Mouse (Mus musculus): ENCODE measurements around the gene Ift46. TPM values are rescaled to one million over a fixed set of nuclear protein-coding genes. Genes with fewer than 3 reads are reported as not detected.
A peak's percentile ranks its signal among the peaks of the same experiment; 100 is the strongest.

Ift46 gene
- polyA plus RNA-seq, 1 experiment: 74.9 TPM

DNA sequence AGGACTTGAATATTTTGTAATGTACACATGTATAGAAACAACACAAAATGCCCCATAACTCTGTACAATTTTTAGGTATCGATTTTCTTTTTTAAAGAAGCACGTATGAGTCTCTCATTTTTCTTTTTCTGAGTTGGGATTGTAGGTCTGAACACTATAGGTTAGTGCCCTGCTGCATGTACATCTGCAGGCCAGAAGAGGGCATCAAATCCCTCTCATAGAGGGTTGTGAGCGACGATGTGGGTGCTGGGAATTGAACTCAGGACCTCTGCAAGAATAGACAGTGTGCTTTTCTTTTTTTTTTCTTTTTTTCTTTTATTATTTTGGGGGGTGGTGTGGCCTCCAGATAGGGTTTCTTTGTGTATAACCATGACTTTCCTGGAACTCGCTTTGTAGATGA is 3.7 kb downstream of the Ift46 start:
- Histone ChIP-seq H3ac (ENCODE audit: control insufficient read depth, insufficient read length) (no peak overlapping the region), H3K27me3 (ENCODE audit: control insufficient read depth, insufficient read depth, insufficient read length) (no peaks in the 10 kb centered on the region), H3K36me3 (ENCODE audit: control insufficient read depth, insufficient read depth) (peaks cover 6% of the 10 kb centered on the region), H3K4me2 (ENCODE audit: low read depth) (no peak overlapping the region), H3K4me3 (no peak overlapping the region), H3K79me2 (ENCODE audit: control insufficient read depth, insufficient read depth) (peaks cover 19% of the 10 kb centered on the region)
- TF ChIP-seq E2F4 (IDR thresholded peaks at IDR 0.05; ENCODE audit: insufficient read depth): no peak
- no peak for TF ChIP-seq MAX (IDR thresholded peaks at IDR 0.05; ENCODE audit: low read depth)
- no peak for TF ChIP-seq CEBPB (IDR thresholded peaks at IDR 0.05; ENCODE audit: insufficient read depth, poor library complexity, severe bottlenecking)
- TF ChIP-seq SRF (IDR thresholded peaks at IDR 0.05; ENCODE audit: control insufficient read depth, insufficient read length, low read depth): no peak
- TF ChIP-seq TCF12 (IDR thresholded peaks at IDR 0.05; ENCODE audit: insufficient read depth, poor library complexity, severe bottlenecking): no peak
- TF ChIP-seq POLR2AphosphoS2 (IDR thresholded peaks at IDR 0.05; ENCODE audit: insufficient read length, low read depth): no peak
- no peak for TF ChIP-seq MYOD1 (IDR thresholded peaks at IDR 0.05; ENCODE audit: control insufficient read depth in 1 of 3, insufficient read length in 2 of 3, low read depth in 2 of 3)
- no peak for TF ChIP-seq USF1 (IDR thresholded peaks at IDR 0.05; ENCODE audit: low read depth)
- TF ChIP-seq POLR2A (IDR thresholded peaks at IDR 0.05; ENCODE audit: insufficient read length, low read depth): no peak
- no peak for TF ChIP-seq TCF3 (IDR thresholded peaks at IDR 0.05; ENCODE audit: insufficient read length, low read depth)
- TF ChIP-seq REST (IDR thresholded peaks at IDR 0.05; ENCODE audit: insufficient read depth, insufficient read length): no peak
- no peak for TF ChIP-seq MYOG (IDR thresholded peaks at IDR 0.05; ENCODE audit: control insufficient read depth in 1 of 3, insufficient read depth in 1 of 3, insufficient read length in 2 of 3, low read depth in 2 of 3)

DNA sequence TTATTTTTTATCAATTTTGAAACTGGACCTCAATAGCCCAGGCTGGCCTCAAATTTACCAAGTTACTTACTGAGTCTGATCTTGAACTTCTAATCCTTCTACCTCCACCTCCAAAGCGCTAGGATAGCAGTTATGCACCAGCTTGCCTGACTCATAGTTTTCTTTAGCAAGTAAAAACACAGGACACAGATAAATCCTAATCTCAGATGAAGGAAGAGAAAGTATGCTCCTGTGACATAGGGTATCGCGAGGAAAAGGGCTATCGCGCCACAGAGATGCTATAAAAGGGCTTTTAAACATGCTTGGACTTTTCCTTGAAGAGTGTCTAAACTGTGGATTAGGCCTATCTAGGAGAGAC is 4.7 kb downstream of the Ift46 start:
- Histone ChIP-seq H3K27me3 (ENCODE audit: control insufficient read depth, insufficient read depth, insufficient read length) (no peaks in the 10 kb centered on the region), H3K36me3 (ENCODE audit: control insufficient read depth, insufficient read depth) (peaks cover 6% of the 10 kb centered on the region), H3ac (ENCODE audit: control insufficient read depth, insufficient read length) (no peak overlapping the region), H3K79me2 (ENCODE audit: control insufficient read depth, insufficient read depth) (peaks cover 9% of the 10 kb centered on the region), H3K4me2 (ENCODE audit: low read depth) (peak overlapping the region; percentile 35), H3K4me3 (peak overlapping the region; percentile 69)
- TF ChIP-seq TCF12 (IDR thresholded peaks at IDR 0.05; ENCODE audit: insufficient read depth, poor library complexity, severe bottlenecking) (no peak), CEBPB (IDR thresholded peaks at IDR 0.05; ENCODE audit: insufficient read depth, poor library complexity, severe bottlenecking) (no peak), TCF3 (IDR thresholded peaks at IDR 0.05; ENCODE audit: insufficient read length, low read depth) (no peak), MYOG (IDR thresholded peaks at IDR 0.05; ENCODE audit: control insufficient read depth in 1 of 3, insufficient read depth in 1 of 3, insufficient read length in 2 of 3, low read depth in 2 of 3) (no peak), MAX (IDR thresholded peaks at IDR 0.05; ENCODE audit: low read depth) (no peak), POLR2AphosphoS2 (IDR thresholded peaks at IDR 0.05; ENCODE audit: insufficient read length, low read depth) (no peak), USF1 (IDR thresholded peaks at IDR 0.05; ENCODE audit: low read depth) (no peak), MYOD1 (IDR thresholded peaks at IDR 0.05; ENCODE audit: control insufficient read depth in 1 of 3, insufficient read length in 2 of 3, low read depth in 2 of 3) (no peak), SRF (IDR thresholded peaks at IDR 0.05; ENCODE audit: control insufficient read depth, insufficient read length, low read depth) (no peak), E2F4 (IDR thresholded peaks at IDR 0.05; ENCODE audit: insufficient read depth) (no peak), REST (IDR thresholded peaks at IDR 0.05; ENCODE audit: insufficient read depth, insufficient read length) (no peak), POLR2A (IDR thresholded peaks at IDR 0.05; ENCODE audit: insufficient read length, low read depth) (no peak)

DNA sequence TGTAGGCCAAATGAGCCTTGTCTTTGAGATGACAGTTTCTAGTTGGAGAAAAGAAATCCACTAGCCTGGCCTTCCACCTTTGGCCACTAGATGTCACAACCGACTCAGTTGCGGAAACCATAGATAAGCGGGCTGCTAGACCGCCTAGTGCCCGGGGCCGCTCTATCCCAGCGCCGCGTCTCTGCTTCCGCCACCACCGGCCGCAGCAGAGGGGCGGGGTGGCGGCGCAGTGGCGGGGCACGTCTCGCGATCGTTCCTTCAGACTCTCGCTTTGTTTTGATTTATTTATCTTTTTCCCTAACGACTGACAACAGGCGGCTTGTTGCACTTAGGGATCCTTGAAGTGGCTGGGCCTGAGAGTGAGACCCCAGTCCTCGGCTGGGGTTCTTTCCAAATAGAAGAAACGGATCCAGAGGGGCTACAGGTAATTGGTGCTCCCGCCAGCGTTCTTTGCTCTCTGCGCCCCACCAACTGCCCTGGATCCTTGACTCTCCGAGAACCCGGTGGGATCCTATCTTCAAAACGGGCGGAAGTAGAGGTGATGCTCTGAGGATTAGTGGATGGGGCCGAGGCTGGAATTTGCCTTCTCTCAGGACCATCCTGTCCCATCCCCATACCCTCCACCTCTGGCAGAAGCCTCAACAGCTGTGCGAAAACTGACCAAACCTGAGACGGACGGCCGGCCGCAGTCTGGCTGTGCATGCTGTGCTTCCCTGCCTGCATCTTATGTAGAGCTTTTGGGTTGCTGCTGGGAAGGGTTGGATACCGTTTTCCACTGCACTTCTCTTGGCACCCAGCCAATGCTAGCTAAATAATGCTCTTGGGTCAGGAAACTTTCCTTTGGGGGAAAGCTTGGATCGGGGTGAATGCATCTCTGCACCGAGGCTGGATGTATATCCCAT is 5.3 kb downstream of the Ift46 start:
- H3K4me3 ChIP-seq: peak overlapping the region; percentile 69
- H3K4me2 ChIP-seq (ENCODE audit: low read depth): peak overlapping the region; percentile 97
- peaks cover 6% of the 10 kb centered on the region for H3K36me3 ChIP-seq (ENCODE audit: control insufficient read depth, insufficient read depth)
- no peak overlapping the region for H3ac ChIP-seq (ENCODE audit: control insufficient read depth, insufficient read length)
- no peaks in the 10 kb centered on the region for H3K27me3 ChIP-seq (ENCODE audit: control insufficient read depth, insufficient read depth, insufficient read length)
- peaks cover 9% of the 10 kb centered on the region for H3K79me2 ChIP-seq (ENCODE audit: control insufficient read depth, insufficient read depth)
- peak in 1 of 3 experiments; percentile 46 for TF ChIP-seq MYOG (IDR thresholded peaks at IDR 0.05; ENCODE audit: control insufficient read depth in 1 of 3, insufficient read depth in 1 of 3, insufficient read length in 2 of 3, low read depth in 2 of 3)
- TF ChIP-seq REST (IDR thresholded peaks at IDR 0.05; ENCODE audit: insufficient read depth, insufficient read length): no peak
- TF ChIP-seq MYOD1 (IDR thresholded peaks at IDR 0.05; ENCODE audit: control insufficient read depth in 1 of 3, insufficient read length in 2 of 3, low read depth in 2 of 3): peak in 1 of 3 experiments; percentile 30
- TF ChIP-seq POLR2AphosphoS2 (IDR thresholded peaks at IDR 0.05; ENCODE audit: insufficient read length, low read depth): peak; percentile 40
- peak; percentile 73 for TF ChIP-seq POLR2A (IDR thresholded peaks at IDR 0.05; ENCODE audit: insufficient read length, low read depth)
- no peak for TF ChIP-seq USF1 (IDR thresholded peaks at IDR 0.05; ENCODE audit: low read depth)
- peak; percentile 22 for TF ChIP-seq SRF (IDR thresholded peaks at IDR 0.05; ENCODE audit: control insufficient read depth, insufficient read length, low read depth)

DNA sequence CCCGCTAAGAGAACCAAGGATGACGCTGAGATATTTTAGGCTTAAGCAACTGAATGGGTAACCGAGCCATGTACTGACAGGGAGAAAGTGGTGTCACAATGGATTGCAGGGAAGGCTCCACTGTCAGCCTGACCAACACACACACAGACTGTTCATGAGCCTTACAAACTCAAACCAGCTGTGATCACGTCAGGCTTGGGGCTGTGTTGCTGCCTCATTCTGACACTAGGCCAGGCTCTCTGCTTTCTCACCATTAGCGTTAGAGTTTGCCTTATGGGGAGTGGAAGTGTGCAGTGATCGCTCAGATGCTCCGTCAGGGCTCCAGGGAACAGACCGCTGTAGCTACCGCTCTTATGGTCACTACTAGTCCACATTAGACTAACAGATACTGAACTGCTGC is 25.1 kb downstream of the Ift46 start:
- Histone ChIP-seq H3K36me3 (ENCODE audit: control insufficient read depth, insufficient read depth) (peaks cover 5% of the 10 kb centered on the region), H3ac (ENCODE audit: control insufficient read depth, insufficient read length) (no peak overlapping the region), H3K4me3 (no peak overlapping the region), H3K27me3 (ENCODE audit: control insufficient read depth, insufficient read depth, insufficient read length) (no peaks in the 10 kb centered on the region), H3K4me2 (ENCODE audit: low read depth) (no peak overlapping the region), H3K79me2 (ENCODE audit: control insufficient read depth, insufficient read depth) (no peaks in the 10 kb centered on the region)
- TF ChIP-seq POLR2AphosphoS2 (IDR thresholded peaks at IDR 0.05; ENCODE audit: insufficient read length, low read depth) (peak; percentile 45), TCF3 (IDR thresholded peaks at IDR 0.05; ENCODE audit: insufficient read length, low read depth) (no peak), TCF12 (IDR thresholded peaks at IDR 0.05; ENCODE audit: insufficient read depth, poor library complexity, severe bottlenecking) (no peak), MYOG (IDR thresholded peaks at IDR 0.05; ENCODE audit: control insufficient read depth in 1 of 3, insufficient read depth in 1 of 3, insufficient read length in 2 of 3, low read depth in 2 of 3) (no peak), POLR2A (IDR thresholded peaks at IDR 0.05; ENCODE audit: insufficient read length, low read depth) (no peak)
